8 mouse cellular contexts compared by ENCODE assay signal in the genomic region with DNA sequence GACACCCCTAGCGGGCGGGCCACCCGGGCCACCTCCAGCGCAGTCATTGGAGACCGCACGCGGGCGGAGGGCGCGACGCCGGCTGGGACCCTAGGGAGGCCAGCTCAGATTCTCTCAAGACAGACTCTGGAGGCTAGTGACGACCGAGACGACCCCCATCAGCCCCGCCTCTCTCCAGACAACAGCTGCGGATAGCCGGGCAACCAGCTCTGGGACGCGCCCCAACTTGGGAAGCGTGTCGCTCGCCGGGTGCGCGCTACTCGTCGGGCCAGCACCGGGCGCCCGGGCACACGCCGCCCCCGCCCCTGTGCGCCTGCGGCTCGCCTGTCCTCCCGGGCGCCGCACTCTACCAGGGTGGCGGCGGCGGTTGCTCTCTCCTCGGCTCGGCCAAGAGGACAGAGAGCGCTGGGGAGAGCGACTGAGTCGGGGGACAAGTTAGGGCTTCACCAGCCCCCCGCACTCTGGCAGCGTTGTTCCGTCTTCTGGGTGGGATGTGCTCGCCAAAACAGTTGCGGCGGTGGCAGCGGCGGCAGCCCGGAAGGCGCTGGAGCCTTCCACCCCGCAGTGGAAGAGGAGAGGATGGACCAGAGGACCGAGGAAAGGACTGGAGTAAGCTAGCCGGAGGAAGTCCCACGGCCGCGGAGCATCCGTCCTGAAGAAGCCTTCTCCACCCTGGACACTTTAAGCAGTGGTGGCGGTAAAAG. TPM values are rescaled to one million over a fixed set of nuclear protein-coding genes. Genes with fewer than 3 reads are reported as not detected.
DNase-seq lines count a peak whose midpoint lies in the region; ATAC-seq and TF ChIP-seq lines count a peak whose summit lies in the region.

No protein-coding gene starts in this region.

- peak in 1 of 2 experiments; percentile 16 for DNase-seq in layer of hippocampus, adult 2 months (ENCODE audit: low spot score in 2 of 2)
- no peak for DNase-seq in layer of hippocampus, adult 9-10 months (ENCODE audit: low spot score)
- DNase-seq in cerebellum, adult 2 months = peak; percentile 79 to 81
- peak; percentile 74 for DNase-seq in hindbrain, embryonic 11.5 days (ENCODE audit: low spot score)
- peak; percentile 4 for DNase-seq in liver
- DNase-seq in retina, postnatal 1 day = peak; percentile 84
- DNase-seq in spleen, postnatal 10 days (ENCODE audit: low spot score in 2 of 2) = no peak

- no peak for TF ChIP-seq CTCF in layer of hippocampus, adult 2 months (conservative IDR thresholded peaks at IDR 0.05)
- no peak for TF ChIP-seq CTCF in cerebellum, adult 2 months (IDR thresholded peaks at IDR 0.05; ENCODE audit: borderline replicate concordance, insufficient read depth, low read depth, low read length)

- peak overlapping the region; percentile 75 for H3K4me3 ChIP-seq in layer of hippocampus, adult 2 months
- peak overlapping the region; percentile 74 for H3K4me3 ChIP-seq in cerebellum, adult 2 months (replicated peaks; ENCODE audit: insufficient read depth, low read depth, low read length)
- peak overlapping the region; percentile 61 for H3K4me3 ChIP-seq in hindbrain, embryonic 11.5 days (ENCODE audit: low read depth, low read length)

- H3K9me3 ChIP-seq in hindbrain, embryonic 11.5 days (ENCODE audit: control insufficient read depth, low read length) = no peaks in the 10 kb centered on the region

- H3K36me3 ChIP-seq in hindbrain, embryonic 11.5 days (ENCODE audit: control insufficient read depth, insufficient read depth, low read length) = no peaks in the 10 kb centered on the region

- peak; percentile 45 for ATAC-seq in frontal cortex, adult (ENCODE audit: low TSS enrichment)
- peak; percentile 91 for ATAC-seq in hindbrain, embryonic 11.5 days (ENCODE audit: low FRiP score)

- no peak for TF ChIP-seq POLR2A in cerebellum, adult 2 months (IDR thresholded peaks at IDR 0.05; ENCODE audit: borderline replicate concordance, insufficient read depth, low read length)

- H3K27me3 ChIP-seq in cerebellum, adult 2 months (ENCODE audit: control insufficient read depth, insufficient read depth, low read length) = no peaks in the 10 kb centered on the region
- H3K27me3 ChIP-seq in hindbrain, embryonic 11.5 days (ENCODE audit: control insufficient read depth, insufficient read depth, low read length) = peaks cover 28% of the 10 kb centered on the region

- peak overlapping the region; percentile 84 for H3K27ac ChIP-seq in layer of hippocampus, adult 2 months
- H3K27ac ChIP-seq in cerebellum, adult 2 months (ENCODE audit: insufficient read depth, low read length) = peak overlapping the region; percentile 92
- no peak overlapping the region for H3K27ac ChIP-seq in hindbrain, embryonic 11.5 days (ENCODE audit: low read depth, low read length)

- H3K9ac ChIP-seq in hindbrain, embryonic 11.5 days (ENCODE audit: low read depth, low read length) = peak overlapping the region; percentile 49

- no peaks in the 10 kb centered on the region for H3K4me1 ChIP-seq in cerebellum, adult 2 months (ENCODE audit: control insufficient read depth, insufficient read depth, low read length)
- H3K4me1 ChIP-seq in hindbrain, embryonic 11.5 days (replicated peaks; ENCODE audit: control insufficient read depth, insufficient read depth, low read length) = 0 out of 2 replicates have a peak, but pooled peaks cover 2% of the 10 kb centered on the region

- peak overlapping the region; percentile 90 for H3K4me2 ChIP-seq in hindbrain, embryonic 11.5 days (replicated peaks; ENCODE audit: low read depth, low read length)

- under 1% methylated on average over 66 of the region's 66 CpGs for WGBS in cerebellum, adult 2 months
- WGBS in hindbrain, embryonic 11.5 days = under 1% methylated on average over 64 of the region's 66 CpGs

RNA-seq across cellular contexts. Expression of gene Trhde, which starts 0.5 kb away (rescaled TPM):
- total RNA-seq in layer of hippocampus, adult 2 months (2021) = 10 to 100 TPM; 32.2 to 33.6 TPM
- polyA plus RNA-seq in cerebellum, adult 2 months (2012; rRNA removed) = 16.9 and 18.9 TPM in 2 replicates
- 1.3 and 2.4 TPM in 2 replicates for polyA plus RNA-seq in hindbrain, embryonic 11.5 days (2014; fragmentation: Nextera tagmentation; extraction: Ambion mirVana)

Comparison
In these comparisons a context has a peak if more than half of its experiments do, and no peak if none do; other contexts are left out.
1. DNase-seq: peak in cerebellum, adult 2 months (2 of 2), hindbrain, embryonic 11.5 days (single experiment), liver (single experiment) and retina, postnatal 1 day (single experiment); none in layer of hippocampus, adult 9-10 months (single experiment) and spleen, postnatal 10 days (0 of 2).
2. Peak in every context shown above with its lines, with median percentiles within 50 percentile points of each other: H3K4me3 ChIP-seq.